Comparison of ENCODE assay signal across 16 mouse cellular contexts in the genomic region with DNA sequence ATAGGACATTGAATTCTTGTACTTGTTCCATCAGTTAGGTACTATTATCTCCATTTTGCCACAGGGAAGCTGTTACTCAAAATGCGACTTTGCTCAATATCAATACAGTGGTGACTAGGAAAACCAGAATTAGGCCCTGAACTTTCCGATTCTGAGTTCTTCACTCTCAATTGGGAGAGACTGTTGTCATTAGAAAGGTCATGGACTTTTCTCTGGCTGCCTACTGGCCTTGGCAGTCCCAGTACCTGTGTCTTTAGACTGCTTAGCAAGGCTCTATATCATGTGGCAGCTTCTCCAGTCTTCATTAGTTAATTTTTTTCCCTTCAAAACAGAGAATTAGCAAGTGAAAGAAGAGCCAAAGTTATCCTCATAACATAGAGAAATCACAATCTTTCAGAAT.
"Had no signal": no experiment of that assay in that cellular context is flagged by ENCODE, and none has a peak within 500 bp of the region (broad histone marks: within the 10 kb centered on the region; RNA-seq: fewer than 3 reads in every experiment).

No protein-coding gene starts in this region.

- H3K36me3 ChIP-seq: neural tube, embryonic 13.5 days; neural tube, embryonic 15.5 days; stomach, embryonic 15.5 days had no signal

- H3K27ac ChIP-seq: neural tube, embryonic 13.5 days; neural tube, embryonic 15.5 days; stomach, embryonic 15.5 days; stomach, postnatal 0 days had no signal

- H3K27me3 ChIP-seq: neural tube, embryonic 13.5 days; neural tube, embryonic 15.5 days; stomach, embryonic 15.5 days had no signal

- H3K9me3 ChIP-seq: neural tube, embryonic 13.5 days; neural tube, embryonic 15.5 days; stomach, embryonic 15.5 days had no signal

- H3K4me1 ChIP-seq: neural tube, embryonic 13.5 days; neural tube, embryonic 15.5 days; stomach, embryonic 15.5 days had no signal

- H3K4me2 ChIP-seq: neural tube, embryonic 13.5 days; neural tube, embryonic 15.5 days; stomach, embryonic 15.5 days had no signal

- H3K9ac ChIP-seq: neural tube, embryonic 13.5 days; neural tube, embryonic 15.5 days; stomach, embryonic 15.5 days had no signal

- H3K4me3 ChIP-seq: neural tube, embryonic 13.5 days; neural tube, embryonic 15.5 days; stomach, embryonic 15.5 days had no signal

- DNase-seq: retina, postnatal 1 day; right cerebral cortex, adult 18-20 months; right cerebral cortex, postnatal 14 days; right cerebral cortex, postnatal 25 days; right cerebral cortex, postnatal 4 days; spleen, adult 18-20 months; thymus, adult 18-20 months; thymus, adult 2 months; thymus, postnatal 14 days; thymus, postnatal 25 days; thymus, postnatal 36 days; thymus, postnatal 4 days had no signal
